Comparison of ENCODE assay signal across 8 mouse cellular contexts in genomic region chr2:48814223-48815038, GRCm38 (mm10). TPM values are rescaled to one million over a fixed set of nuclear protein-coding genes. Genes with fewer than 3 reads are reported as not detected.
DNase-seq lines count a peak whose midpoint lies in the region; ATAC-seq and TF ChIP-seq lines count a peak whose summit lies in the region.

No protein-coding gene starts in this region.

- peaks cover 16% of the 10 kb centered on the region for H3K4me1 ChIP-seq in G1E (ENCODE audit: insufficient read depth, low read depth, low read length)
- peaks cover 15% of the 10 kb centered on the region for H3K4me1 ChIP-seq in forebrain, embryonic 16.5 days (replicated peaks; ENCODE audit: control insufficient read depth, insufficient read depth, low read length)
- peaks cover 5% of the 10 kb centered on the region; the same call in 1 of the 2 replicates for H3K4me1 ChIP-seq in lung, postnatal 0 days (ENCODE audit: insufficient read depth, low read depth, low read length)

- H3K4me3 ChIP-seq in G1E (ENCODE audit: low read depth, low read length) = peak overlapping the region; percentile 83
- peak overlapping the region; percentile 100 for H3K4me3 ChIP-seq in forebrain, embryonic 16.5 days (replicated peaks; ENCODE audit: low read length)
- H3K4me3 ChIP-seq in lung, postnatal 0 days (ENCODE audit: low read depth, low read length) = peak overlapping the region; percentile 88

- under 1% methylated on average over 76 of the region's 76 CpGs for WGBS in forebrain, embryonic 16.5 days
- WGBS in lung, postnatal 0 days = under 1% methylated on average over 76 of the region's 76 CpGs

- H3K27ac ChIP-seq in forebrain, embryonic 16.5 days (ENCODE audit: low read length) = peak overlapping the region; percentile 98
- H3K27ac ChIP-seq in lung, postnatal 0 days (ENCODE audit: low read length) = peak overlapping the region; percentile 99

- ATAC-seq in G1E (ENCODE audit: extremely low read depth, insufficient number of reproducible peaks, low FRiP score, poor library complexity, severe bottlenecking) = peak; percentile 15; the same call in 1 of the 2 replicates
- peak; percentile 8 for ATAC-seq in cerebellum, adult (ENCODE audit: insufficient number of reproducible peaks, low FRiP score, low TSS enrichment)
- ATAC-seq in forebrain, embryonic 16.5 days = peak; percentile 1; the same call in 1 of the 2 replicates
- ATAC-seq in lung, postnatal 0 days = peak; percentile 66

- no peaks in the 10 kb centered on the region for H3K9me3 ChIP-seq in G1E (replicated peaks)
- no peaks in the 10 kb centered on the region for H3K9me3 ChIP-seq in forebrain, embryonic 16.5 days (ENCODE audit: control insufficient read depth, low read length)
- no peaks in the 10 kb centered on the region for H3K9me3 ChIP-seq in lung, postnatal 0 days (ENCODE audit: low read length)

- no peak for TF ChIP-seq EP300 in lung, postnatal 0 days (IDR thresholded peaks at IDR 0.05)

- DNase-seq in G1E (ENCODE audit: low spot score) = peak; percentile 34
- DNase-seq in heart, postnatal 36 days = peak; percentile 52 to 58
- DNase-seq in layer of hippocampus, postnatal 14 days (ENCODE audit: low spot score in 2 of 2) = peak; percentile 40 to 47
- DNase-seq in lung, postnatal 0 days (ENCODE audit: low spot score) = peak; percentile 54
- DNase-seq in ovary, postnatal 36 days (ENCODE audit: low spot score) = peak; percentile 45
- peak; percentile 46 for DNase-seq in thymus, postnatal 4 days

- intact Hi-C loops in heart, postnatal 36 days (cut with DNase I) = loop anchor here (1.0 to 10.0 kb wide), 6 partner anchors 72 to 812 kb away; partner anchors contain the start of genes Epc2 and Mbd5

- H3K36me3 ChIP-seq in G1E (replicated peaks) = no peaks in the 10 kb centered on the region
- no peaks in the 10 kb centered on the region for H3K36me3 ChIP-seq in forebrain, embryonic 16.5 days (ENCODE audit: control insufficient read depth, insufficient read depth)
- H3K36me3 ChIP-seq in lung, postnatal 0 days (ENCODE audit: insufficient read depth, low read length) = no peaks in the 10 kb centered on the region

- TF ChIP-seq CTCF in G1E (IDR thresholded peaks at IDR 0.05; ENCODE audit: low read depth, low read length) = no peak
- peak; percentile 11; the same call in 1 of the 2 replicates for TF ChIP-seq CTCF in lung, postnatal 0 days (IDR thresholded peaks at IDR 0.05)

- H3K9ac ChIP-seq in forebrain, embryonic 16.5 days (replicated peaks; ENCODE audit: low read depth, low read length) = peak overlapping the region; percentile 97
- peak overlapping the region; percentile 91 for H3K9ac ChIP-seq in lung, postnatal 0 days (replicated peaks; ENCODE audit: low read depth)

- H3K4me2 ChIP-seq in forebrain, embryonic 16.5 days (ENCODE audit: low read length) = peak overlapping the region; percentile 80
- H3K4me2 ChIP-seq in lung, postnatal 0 days (replicated peaks; ENCODE audit: low read depth, low read length) = peak overlapping the region; percentile 65

- H3K27me3 ChIP-seq in G1E (ENCODE audit: insufficient read depth, low read length) = peaks cover 24% of the 10 kb centered on the region
- no peaks in the 10 kb centered on the region for H3K27me3 ChIP-seq in forebrain, embryonic 16.5 days (replicated peaks; ENCODE audit: control insufficient read depth, insufficient read depth, low read length)
- H3K27me3 ChIP-seq in lung, postnatal 0 days (replicated peaks; ENCODE audit: insufficient read depth, low read length) = no peaks in the 10 kb centered on the region

RNA-seq across cellular contexts. Expression of gene Acvr2a, which starts 0.5 kb away (rescaled TPM):
- total RNA-seq in G1E (2014; fragmentation: Nextera tagmentation) = 4.2 and 4.3 TPM in 2 replicates
- total RNA-seq in G1E (2017) = 2.6 and 3.7 TPM in 2 replicates
- 0.18 and 0.24 TPM in 2 replicates for polyA plus RNA-seq in G1E (2012)
- 52.3 and 53.4 TPM in 2 replicates for polyA plus RNA-seq in forebrain, embryonic 16.5 days (2015; fragmentation: Nextera tagmentation; extraction: Ambion mirVana)
- total RNA-seq in heart, postnatal 36 days (2021) = 10 to 100 TPM; 15.4 to 16.7 TPM
- total RNA-seq in layer of hippocampus, postnatal 14 days (2021) = 10 to 100 TPM; 34.2 to 39.4 TPM
- polyA plus RNA-seq in lung, postnatal 0 days (2015; fragmentation: Nextera tagmentation; extraction: Ambion mirVana) = 13.5 and 14.2 TPM in 2 replicates

Comparison
In these comparisons a context has a peak if more than half of its experiments do, and no peak if none do; other contexts are left out.
1. Peak in every context shown above with its lines: DNase-seq, ATAC-seq, H3K4me3 ChIP-seq and H3K27ac ChIP-seq.
2. ATAC-seq: peak in every context shown above with its lines; median percentile 66 in lung, postnatal 0 days; 15 in G1E; 8 in cerebellum, adult; 1 in forebrain, embryonic 16.5 days.